In genomic region chr7:143180761-143181160, GRCm38 (mm10) we compare ENCODE assay signal across 8 mouse cellular contexts.
DNase-seq lines count a peak whose midpoint lies in the region; ATAC-seq and TF ChIP-seq lines count a peak whose summit lies in the region.

No protein-coding gene starts in this region.

- H3K9ac ChIP-seq in hindbrain, embryonic 13.5 days, result no peak overlapping the region
- H3K9ac ChIP-seq in liver, embryonic 14.5 days (replicated peaks), result no peak overlapping the region
- no peak overlapping the region for H3K9ac ChIP-seq in stomach, embryonic 15.5 days

- no peak overlapping the region for H3K4me3 ChIP-seq in gastrocnemius, adult 2 months
- no peak overlapping the region for H3K4me3 ChIP-seq in hindbrain, embryonic 13.5 days
- no peak overlapping the region for H3K4me3 ChIP-seq in liver, embryonic 14.5 days (ENCODE audit: insufficient read depth in 1 of 2, low read depth in 2 of 2, low read length in 2 of 2)
- H3K4me3 ChIP-seq in stomach, embryonic 15.5 days (replicated peaks), result no peak overlapping the region

- H3K27me3 ChIP-seq in hindbrain, embryonic 13.5 days, result no peaks in the 10 kb centered on the region
- no peaks in the 10 kb centered on the region for H3K27me3 ChIP-seq in liver, embryonic 14.5 days (ENCODE audit: control insufficient read depth, insufficient read depth, low read length)
- H3K27me3 ChIP-seq in stomach, embryonic 15.5 days (replicated peaks), result no peaks in the 10 kb centered on the region

- no peaks in the 10 kb centered on the region for H3K9me3 ChIP-seq in hindbrain, embryonic 13.5 days
- no peaks in the 10 kb centered on the region for H3K9me3 ChIP-seq in liver, embryonic 14.5 days (ENCODE audit: control insufficient read depth, low read length)
- no peaks in the 10 kb centered on the region for H3K9me3 ChIP-seq in stomach, embryonic 15.5 days

- WGBS in hindbrain, embryonic 13.5 days, result 46% methylated on average over 3 of the region's 3 CpGs
- WGBS in liver, embryonic 14.5 days (ENCODE audit: insufficient replicate concordance), result 15% methylated on average over 3 of the region's 3 CpGs
- 25% methylated on average over 3 of the region's 3 CpGs for WGBS in stomach, embryonic 15.5 days

- intact Hi-C loops in gastrocnemius, adult 2 months (cut with DNase I), result no loop called here

- H3K27ac ChIP-seq in gastrocnemius, adult 2 months, result no peak overlapping the region
- no peak overlapping the region for H3K27ac ChIP-seq in hindbrain, embryonic 13.5 days
- no peak overlapping the region for H3K27ac ChIP-seq in liver, embryonic 14.5 days
- peak overlapping the region; percentile 36; the same call in 1 of the 2 replicates for H3K27ac ChIP-seq in stomach, embryonic 15.5 days

- DNase-seq in layer of hippocampus, adult 11-12 months (ENCODE audit: low spot score), result peak; percentile 18
- DNase-seq in layer of hippocampus, adult 9-10 months (ENCODE audit: low spot score), result no peak
- DNase-seq in MN1 (ENCODE audit: low spot score), result peak; percentile 45
- peak; percentile 60 for DNase-seq in gastrocnemius, adult 2 months
- DNase-seq in liver, embryonic 14.5 days (ENCODE audit: low read depth in 3 of 3, low spot score in 3 of 3), result peak in 1 of 3 experiments; percentile 3
- no peak for DNase-seq in left cerebral cortex, adult 8-10 months (ENCODE audit: low spot score in 2 of 2)

- TF ChIP-seq CTCF in gastrocnemius, adult 2 months (IDR thresholded peaks at IDR 0.05), result no peak
- no peak for TF ChIP-seq CTCF in liver, embryonic 14.5 days (IDR thresholded peaks at IDR 0.05; ENCODE audit: low read depth)

- peaks cover 19% of the 10 kb centered on the region for H3K4me1 ChIP-seq in hindbrain, embryonic 13.5 days (replicated peaks)
- peaks cover 0 to 5% of the 10 kb centered on the region in 2 experiments; a peak in 2 of 4 replicates for H3K4me1 ChIP-seq in liver, embryonic 14.5 days (replicated peaks; ENCODE audit: control insufficient read depth in 2 of 2, insufficient read depth in 2 of 2, low read length in 1 of 2)
- peaks cover 10% of the 10 kb centered on the region; the same call in 1 of the 2 replicates for H3K4me1 ChIP-seq in stomach, embryonic 15.5 days

- peak; percentile 61 for ATAC-seq in hindbrain, embryonic 13.5 days (ENCODE audit: low FRiP score)
- ATAC-seq in liver, embryonic 14.5 days (ENCODE audit: insufficient read depth), result peak; percentile 23; the same call in 1 of the 2 replicates
- peak; percentile 72 for ATAC-seq in stomach, embryonic 15.5 days (ENCODE audit: insufficient read depth, low FRiP score, low read depth)

- H3K36me3 ChIP-seq in hindbrain, embryonic 13.5 days, result no peaks in the 10 kb centered on the region
- no peaks in the 10 kb centered on the region for H3K36me3 ChIP-seq in liver, embryonic 14.5 days (replicated peaks; ENCODE audit: control insufficient read depth, insufficient read depth, low read depth)
- no peaks in the 10 kb centered on the region for H3K36me3 ChIP-seq in stomach, embryonic 15.5 days

- no peak for TF ChIP-seq EP300 in liver, embryonic 14.5 days (IDR thresholded peaks at IDR 0.05; ENCODE audit: low read depth)

- no peak overlapping the region for H3K4me2 ChIP-seq in hindbrain, embryonic 13.5 days
- H3K4me2 ChIP-seq in liver, embryonic 14.5 days (ENCODE audit: low read depth), result no peak overlapping the region
- no peak overlapping the region for H3K4me2 ChIP-seq in stomach, embryonic 15.5 days

Comparison
In these comparisons a context has a peak if more than half of its experiments do, and no peak if none do; other contexts are left out.
1. DNase-seq: peak in layer of hippocampus, adult 11-12 months (single experiment), MN1 (single experiment) and gastrocnemius, adult 2 months (single experiment); none in layer of hippocampus, adult 9-10 months (single experiment) and left cerebral cortex, adult 8-10 months (0 of 2).
2. Peak in every context shown above with its lines, with median percentiles within 50 percentile points of each other: ATAC-seq.